Mouse (Mus musculus) liver, embryonic 14.5 days (tissue): ENCODE results near the gene Jarid2. TPM values are rescaled to one million over a fixed set of nuclear protein-coding genes. Genes with fewer than 3 reads are reported as not detected.

Source experiments
- ATAC-seq: fragments of 200-750 bp; cut with Nextera tagmentation; 2 replicates; pipeline ENCODE4 v1.8.0; 2017; ENCODE audit warnings: moderate number of reproducible peaks, mild to moderate bottlenecking, moderate library complexity; ENCODE audit not compliant: insufficient read depth
- DNase-seq, 3 experiments: peaks; one replicate each; pipeline ENCODE4 v3.0.0-alpha.2; 2012 to 2013; ENCODE audit warnings: low read depth in 3 of 3, low spot score in 3 of 3
- H3K27ac ChIP-seq: fragments of 300-500 bp; sonication (generic); 2 replicates; pipeline ENCODE4 v1.5.1; 2014; ENCODE audit warnings: moderate library complexity, mild to moderate bottlenecking, control low read depth, inconsistent platforms
- H3K27me3 ChIP-seq: fragments of 300-500 bp; sonication (generic); 2 replicates; pipeline ENCODE4 v1.6.1; 2014; ENCODE audit warnings: mild to moderate bottlenecking, low read length, moderate library complexity; ENCODE audit not compliant: control insufficient read depth, insufficient read depth
- H3K36me3 ChIP-seq: fragments of 300-500 bp; sonication (generic); replicated peaks from 2 replicates; pipeline ENCODE4 v1.6.1; 2014; ENCODE audit warnings: low read depth; ENCODE audit not compliant: control insufficient read depth, insufficient read depth
- H3K4me1 ChIP-seq, 2 experiments: fragments of 200-500 bp in 1 of 2; fragments of 300-500 bp in 1 of 2; sonication (generic) in 1 of 2; replicated peaks; 2 replicates each; pipeline ENCODE4 v1.6.1; 2012 to 2014; ENCODE audit warnings: antibody characterized with exemption in 1 of 2, inconsistent platforms in 1 of 2, low read length in 1 of 2; ENCODE audit not compliant: control insufficient read depth in 2 of 2, insufficient read depth in 2 of 2
- H3K4me2 ChIP-seq: fragments of 300-500 bp; sonication (generic); 2 replicates; pipeline ENCODE4 v1.6.1; 2014; ENCODE audit warnings: low read depth, mild to moderate bottlenecking, control low read depth, moderate library complexity
- H3K4me3 ChIP-seq, 2 experiments: fragments of 200-500 bp in 1 of 2; fragments of 300-500 bp in 1 of 2; sonication (generic) in 1 of 2; 2 replicates each; pipeline ENCODE4 v1.5.1; 2012 to 2014; ENCODE audit warnings: low read depth in 2 of 2, low read length in 2 of 2, mild to moderate bottlenecking in 2 of 2, control low read depth in 1 of 2, inconsistent platforms in 1 of 2, moderate library complexity in 1 of 2; ENCODE audit not compliant: insufficient read depth in 1 of 2
- H3K9ac ChIP-seq: fragments of 300-500 bp; sonication (generic); replicated peaks from 2 replicates; pipeline ENCODE4 v1.6.1; 2014; ENCODE audit warnings: mild to moderate bottlenecking, control low read depth, moderate library complexity
- H3K9me3 ChIP-seq: fragments of 300-500 bp; sonication (generic); 2 replicates; pipeline ENCODE4 v1.6.1; 2016; ENCODE audit warnings: low read length, mixed read lengths; ENCODE audit not compliant: control insufficient read depth
- CTCF ChIP-seq: IDR thresholded peaks from 2 replicates; pipeline ENCODE4 v1.5.1; 2016; ENCODE audit warnings: antibody characterized with exemption, low read depth, control low read depth
- EP300 ChIP-seq: IDR thresholded peaks from 2 replicates; pipeline ENCODE4 v1.6.1; 2016; ENCODE audit warnings: antibody characterized with exemption, low read depth
- WGBS: fragments of 180-500 bp; shearing (Covaris S2); extraction: QIAGEN DNeasy Blood & Tissue Kit; methylation state at CpG from one replicate; pipeline ENCODE4 v1.1.7; 2014; ENCODE audit not compliant: insufficient replicate concordance; 5-methylcytosine and 5-hydroxymethylcytosine counted together
- polyA plus RNA-seq, 2 experiments: library from polyadenylated mRNA; depleted of rRNA in 1 of 2; stranded (reverse) in 1 of 2; unstranded in 1 of 2; fragments of >200 nt; fragmentation: Nextera tagmentation in 1 of 2; extraction: Ambion mirVana in 1 of 2; gene quantifications; 2 replicates each; pipeline versions ENCODE4 v1.2.1 to v1.2.3; 2012 to 2014

Gene Jarid2
- polyA plus RNA-seq, 2 experiments, result 4.9 to 5.9 TPM

- no peak for DNase-seq
- no peak overlapping the region for H3K27ac ChIP-seq
- TF ChIP-seq EP300, result no peak
- TF ChIP-seq CTCF, result no peak
- 70% methylated on average over 2 of the region's 2 CpGs for WGBS
- H3K9me3 ChIP-seq, result no peaks in the 10 kb centered on the region
- no peak overlapping the region for H3K4me3 ChIP-seq
- ATAC-seq, result no peak
- H3K9ac ChIP-seq, result no peak overlapping the region
- H3K36me3 ChIP-seq, result no peaks in the 10 kb centered on the region
- no peak overlapping the region for H3K4me2 ChIP-seq
- H3K27me3 ChIP-seq, result no peaks in the 10 kb centered on the region
- peaks cover 0 to 3% of the 10 kb centered on the region in 2 experiments; a peak in 1 of 4 replicates for H3K4me1 ChIP-seq
These were observed 60.7 kb downstream of the Jarid2 start for GRCm38 (mm10) chr13:44789982-44790381.

- Histone ChIP-seq H3K4me1 (peaks cover 0 to 3% of the 10 kb centered on the region in 2 experiments; a peak in 1 of 4 replicates), H3K27ac (no peak overlapping the region), H3K9me3 (no peaks in the 10 kb centered on the region), H3K27me3 (no peaks in the 10 kb centered on the region), H3K4me2 (no peak overlapping the region), H3K36me3 (no peaks in the 10 kb centered on the region), H3K9ac (no peak overlapping the region), H3K4me3 (no peak overlapping the region)
- ATAC-seq (no peak), DNase-seq (no peak)
- 77% methylated on average over 3 of the region's 3 CpGs for WGBS
- TF ChIP-seq CTCF, result no peak
- no peak for TF ChIP-seq EP300
These were observed 63.2 kb downstream of the Jarid2 start for GRCm38 (mm10) chr13:44792361-44792892.

- Histone ChIP-seq H3K4me1 (peaks cover 0 to 8% of the 10 kb centered on the region in 2 experiments; a peak in 2 of 4 replicates), H3K27me3 (no peaks in the 10 kb centered on the region), H3K9ac (no peak overlapping the region), H3K4me2 (no peak overlapping the region), H3K9me3 (no peaks in the 10 kb centered on the region), H3K27ac (no peak overlapping the region), H3K36me3 (no peaks in the 10 kb centered on the region), H3K4me3 (no peak overlapping the region)
- TF ChIP-seq CTCF, result no peak
- TF ChIP-seq EP300, result no peak
- DNase-seq (no peak), ATAC-seq (no peak)
- WGBS, result 64% methylated on average over 3 of the region's 3 CpGs
These were observed 66.6 kb downstream of the Jarid2 start for GRCm38 (mm10) chr13:44795891-44796290.

- Histone ChIP-seq H3K4me3 (no peak overlapping the region), H3K4me1 (peaks cover 0 to 8% of the 10 kb centered on the region in 2 experiments; a peak in 2 of 4 replicates), H3K36me3 (no peaks in the 10 kb centered on the region), H3K27me3 (no peaks in the 10 kb centered on the region), H3K4me2 (no peak overlapping the region), H3K9me3 (no peaks in the 10 kb centered on the region), H3K9ac (no peak overlapping the region), H3K27ac (no peak overlapping the region)
- TF ChIP-seq CTCF (no peak), EP300 (no peak)
- no peak for DNase-seq
- no peak for ATAC-seq
- 78% methylated on average over 2 of the region's 2 CpGs for whole genome bisulfite sequencing
These were observed 67.5 kb downstream of the Jarid2 start for GRCm38 (mm10) chr13:44796775-44797174.

- WGBS, result 81% methylated on average over 3 of the region's 3 CpGs
- Histone ChIP-seq H3K27ac (no peak overlapping the region), H3K4me3 (no peak overlapping the region), H3K9ac (no peak overlapping the region), H3K4me2 (no peak overlapping the region), H3K36me3 (no peaks in the 10 kb centered on the region), H3K9me3 (no peaks in the 10 kb centered on the region), H3K27me3 (no peaks in the 10 kb centered on the region), H3K4me1 (peaks cover 0 to 8% of the 10 kb centered on the region in 2 experiments; a peak in 2 of 4 replicates)
- DNase-seq, result no peak
- TF ChIP-seq EP300 (no peak), CTCF (peak; percentile 12; the same call in 1 of the 2 replicates)
- no peak for ATAC-seq
These were observed 69.0 kb downstream of the Jarid2 start for GRCm38 (mm10) chr13:44798280-44798679.
